Mouse (Mus musculus) thymus, postnatal 25 days (tissue): ENCODE measurements around the gene Snx17.

Experiments
- DNase-seq: peaks from one replicate; pipeline ENCODE4 v3.0.0; 2022

The Snx17 gene

DNA sequence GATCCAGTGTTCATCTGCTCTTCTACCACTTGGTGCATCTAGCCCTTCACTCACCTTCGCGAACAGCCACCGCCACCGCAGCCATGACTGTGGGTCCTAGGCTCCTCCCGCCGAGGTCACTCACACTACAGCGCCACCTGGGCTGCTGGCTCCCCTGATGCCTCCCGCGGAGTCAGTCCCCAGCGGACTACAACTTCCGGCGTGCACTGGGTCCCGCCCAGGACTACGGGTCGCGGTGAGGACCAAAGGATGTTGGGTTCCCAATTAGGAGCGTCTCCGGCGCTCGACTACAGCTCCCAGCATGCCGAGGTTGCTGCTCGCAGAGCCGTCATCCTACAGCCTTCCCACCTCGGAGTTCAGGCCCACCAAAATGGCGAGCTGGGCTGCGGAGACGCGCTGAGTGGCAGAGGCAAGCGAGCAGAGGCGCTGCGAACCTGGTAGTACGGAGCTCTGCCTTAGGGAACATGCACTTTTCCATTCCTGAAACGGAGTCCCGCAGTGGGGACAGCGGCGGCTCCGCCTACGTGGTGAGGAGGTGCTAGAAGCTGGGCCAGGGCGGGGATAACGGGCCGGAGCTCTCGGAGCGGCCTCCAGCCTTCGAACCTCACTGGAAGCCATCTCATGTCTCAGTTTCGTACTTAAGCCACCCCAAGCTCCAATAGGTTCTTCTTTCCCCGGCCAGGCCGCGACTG lies at the start of gene Snx17, which contains the start of gene Eif2b4:
Gene Snx17, plus strand, starts transcription at position 289 of the 692 bp plus-strand sequence.
Gene Eif2b4, minus strand, starts transcription at position 492 of the 692 bp plus-strand sequence.
- peak; percentile 100 for DNase-seq

DNA sequence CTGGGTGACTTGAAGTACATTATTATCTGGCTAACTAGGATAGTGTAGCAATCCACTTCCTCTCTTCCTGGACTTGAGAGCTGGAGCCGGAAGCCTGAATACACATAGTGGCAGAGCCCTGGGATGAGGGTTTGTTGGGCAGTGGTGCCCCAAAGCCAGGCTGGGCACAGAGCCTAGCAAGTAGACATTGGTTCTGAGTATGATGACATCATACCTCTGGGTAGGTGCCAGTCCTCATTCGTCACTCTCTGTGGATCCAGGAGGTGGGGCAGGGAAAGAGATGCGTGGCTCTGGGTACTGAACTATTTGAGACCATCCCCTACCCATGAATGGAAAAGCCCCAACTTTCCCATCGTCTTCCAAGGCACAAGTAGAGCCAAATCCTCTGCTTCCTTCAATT lies 43.2 kb upstream of the Snx17 start:
- no peak for DNase-seq

- no peak for DNase-seq
Measured at GRCm38 (mm10) chr5:31151746-31152145, 41.3 kb upstream of the Snx17 start.

GRCm38 (mm10) chr5:31153516-31154151 lies 39.4 kb upstream of the Snx17 start:
- no peak for DNase-seq

DNA sequence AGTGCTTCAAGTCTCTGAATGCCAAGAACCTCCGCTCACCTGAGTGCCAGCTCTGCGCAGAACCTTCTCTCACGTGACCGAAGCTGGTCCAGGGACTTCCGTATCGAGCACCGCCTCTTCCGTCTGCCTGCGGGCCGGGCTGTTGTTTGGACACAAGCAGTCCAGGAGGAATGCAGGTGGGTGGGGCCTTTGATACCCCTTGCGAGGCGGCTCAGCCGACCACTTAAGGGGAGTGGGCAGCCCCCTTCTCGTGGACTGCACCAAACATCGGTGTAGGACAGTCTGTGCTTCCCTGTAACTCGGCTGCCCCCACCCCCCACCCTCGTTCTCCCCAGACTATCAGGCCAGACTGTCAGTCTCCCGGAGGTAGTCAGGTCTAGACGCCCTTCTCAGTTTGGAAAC lies 38.9 kb upstream of the Snx17 start, which contains the start of gene Mpv17:
Gene Mpv17, minus strand, starts transcription at position 100 of the 402 bp plus-strand sequence.
- DNase-seq = peak; percentile 76

DNA sequence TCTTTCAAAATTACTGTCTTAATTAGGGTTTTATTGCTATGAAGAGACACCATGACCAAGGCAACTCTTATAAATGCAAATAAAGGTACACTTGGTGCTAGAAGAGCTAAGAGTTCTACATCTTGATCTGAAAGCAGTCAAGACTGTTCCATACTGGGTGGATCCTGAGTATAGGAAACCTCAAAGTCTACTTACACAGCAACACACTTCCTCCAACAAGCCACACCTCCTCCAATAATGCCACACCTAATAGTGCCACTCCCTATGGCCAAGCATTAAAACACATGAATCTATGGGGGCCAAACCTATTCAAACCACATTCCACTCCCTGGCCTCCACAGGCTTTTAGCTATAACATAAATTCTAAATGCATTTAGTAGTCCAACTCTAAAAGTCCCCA lies 30.6 kb upstream of the Snx17 start:
- no peak for DNase-seq

DNA sequence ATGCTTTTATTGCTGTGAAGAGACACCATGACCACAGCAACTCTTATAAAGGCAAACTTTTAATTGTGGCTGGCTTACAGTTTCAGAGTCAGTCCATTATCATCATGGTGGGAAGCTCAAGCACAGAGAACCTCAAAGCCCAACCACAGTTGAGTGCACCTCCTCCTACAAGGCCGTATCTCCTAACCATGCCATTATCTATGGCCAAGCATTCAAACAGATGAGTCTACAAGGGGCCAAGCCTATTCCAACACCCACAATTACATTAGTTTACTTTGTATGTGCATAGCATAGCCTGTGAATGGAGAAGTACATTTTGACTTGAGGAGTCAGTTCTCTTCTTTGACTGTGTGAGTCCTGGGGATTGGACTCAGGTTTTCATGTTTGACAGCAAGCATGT lies 28.1 kb upstream of the Snx17 start:
- DNase-seq = no peak

GRCm38 (mm10) chr5:31168630-31169029 lies 24.4 kb upstream of the Snx17 start:
- DNase-seq = no peak

DNA sequence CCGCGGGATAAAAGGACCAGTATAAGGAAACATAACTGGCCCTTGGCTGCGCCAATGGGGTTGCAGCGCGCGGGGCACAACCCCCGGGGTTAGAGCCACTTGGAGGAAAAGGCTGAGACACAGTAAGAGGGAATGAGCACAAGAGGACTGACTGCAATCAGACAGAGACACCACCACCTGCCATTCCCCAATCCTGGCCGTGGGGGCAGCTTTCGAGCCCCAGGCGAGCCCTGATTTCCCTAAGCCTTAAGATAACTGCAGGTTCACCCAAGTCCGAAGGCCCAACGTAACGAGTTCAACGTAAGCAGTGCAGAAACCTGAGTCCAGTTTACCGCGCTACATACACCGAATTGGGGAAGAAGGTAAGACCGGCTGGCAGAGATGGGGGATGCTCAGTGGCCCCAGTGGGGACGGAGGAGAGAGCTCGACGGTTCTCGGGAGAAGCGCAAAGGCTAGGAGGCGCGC lies 13.7 kb upstream of the Snx17 start:
- no peak for DNase-seq

- DNase-seq = peak; percentile 94
Measured at GRCm38 (mm10) chr5:31179766-31180630, 13.0 kb upstream of the Snx17 start, which contains the start of the genes Gm29609 and Gtf3c2. Gene Gm29609, minus strand, starts transcription at chr5:31179911. Gene Gtf3c2, minus strand, starts transcription at chr5:31180144.

GRCm38 (mm10) chr5:31181183-31181770 lies 11.8 kb upstream of the Snx17 start:
- DNase-seq = no peak

DNA sequence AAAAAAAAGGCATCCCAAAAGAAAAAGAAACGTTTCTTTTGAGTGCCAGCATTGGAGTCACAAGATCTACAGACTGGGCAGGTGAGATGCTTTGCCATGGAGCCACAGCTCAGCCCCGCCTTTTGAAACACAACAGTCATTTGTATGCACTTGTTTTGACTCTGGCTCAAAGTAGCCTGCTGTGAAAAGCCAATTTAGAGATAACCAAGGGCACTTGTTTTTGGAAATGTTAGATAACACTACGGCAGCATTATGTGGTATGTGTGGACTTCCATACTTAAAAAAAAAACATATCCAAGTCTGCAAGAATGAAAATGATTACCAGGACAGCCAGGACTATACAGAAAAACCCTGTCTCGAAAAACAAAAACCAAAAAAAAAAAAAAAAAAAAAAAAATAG lies 9.3 kb upstream of the Snx17 start:
- no peak for DNase-seq

DNA sequence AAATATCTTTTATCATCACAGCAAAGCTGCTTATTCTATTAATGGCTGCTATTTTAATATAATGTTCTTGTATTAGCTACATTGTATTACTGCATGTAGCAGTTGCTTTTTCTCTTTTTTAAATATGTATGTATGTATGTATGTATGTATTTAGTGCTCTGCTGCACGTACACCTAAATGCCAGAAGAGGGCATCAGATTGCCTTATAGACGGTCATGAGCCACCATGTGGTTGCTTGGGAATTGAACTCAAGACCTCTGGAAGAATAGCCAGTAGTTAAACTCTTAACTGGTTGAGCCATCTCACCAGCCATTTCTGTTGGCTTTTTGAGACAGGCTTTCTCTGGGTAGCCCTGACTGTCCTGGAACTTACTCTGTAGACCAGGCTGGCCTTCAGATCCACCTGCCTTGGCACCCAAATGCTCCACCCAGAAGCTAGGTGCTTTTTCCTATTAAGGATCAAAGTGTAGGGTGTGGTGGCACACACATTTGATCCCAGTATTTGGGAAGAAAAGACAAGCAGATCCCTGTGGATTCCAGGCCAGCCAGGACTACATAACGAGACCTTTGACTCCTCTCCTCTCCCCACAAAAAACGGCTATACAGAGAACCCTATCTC lies 4.7 kb upstream of the Snx17 start:
- no peak for DNase-seq

DNA sequence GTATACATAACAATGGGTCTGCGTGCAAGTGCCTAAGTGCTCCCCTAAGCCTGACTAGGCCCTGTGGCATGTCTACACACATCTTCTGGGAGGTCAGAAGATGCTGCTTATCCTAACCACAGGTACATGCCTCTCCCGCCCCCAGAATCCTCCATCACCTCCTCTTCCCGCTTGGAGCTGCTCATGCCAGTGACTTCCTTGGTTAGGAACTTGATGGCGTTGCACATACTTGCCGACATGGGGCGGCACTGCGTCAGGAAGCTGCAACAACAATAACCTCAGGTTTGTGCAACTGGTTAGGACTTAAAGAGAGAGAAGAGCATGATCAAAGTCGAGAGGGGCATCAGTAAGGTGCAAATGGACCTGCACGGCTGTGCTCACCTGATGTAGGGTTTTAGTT lies 2.8 kb upstream of the Snx17 start:
- DNase-seq = no peak

- DNase-seq = no peak
Measured at GRCm38 (mm10) chr5:31192045-31192938, 735 bp upstream of the Snx17 start.

GRCm38 (mm10) chr5:31193631-31194281 lies 729 bp downstream of the Snx17 start:
- no peak for DNase-seq

DNA sequence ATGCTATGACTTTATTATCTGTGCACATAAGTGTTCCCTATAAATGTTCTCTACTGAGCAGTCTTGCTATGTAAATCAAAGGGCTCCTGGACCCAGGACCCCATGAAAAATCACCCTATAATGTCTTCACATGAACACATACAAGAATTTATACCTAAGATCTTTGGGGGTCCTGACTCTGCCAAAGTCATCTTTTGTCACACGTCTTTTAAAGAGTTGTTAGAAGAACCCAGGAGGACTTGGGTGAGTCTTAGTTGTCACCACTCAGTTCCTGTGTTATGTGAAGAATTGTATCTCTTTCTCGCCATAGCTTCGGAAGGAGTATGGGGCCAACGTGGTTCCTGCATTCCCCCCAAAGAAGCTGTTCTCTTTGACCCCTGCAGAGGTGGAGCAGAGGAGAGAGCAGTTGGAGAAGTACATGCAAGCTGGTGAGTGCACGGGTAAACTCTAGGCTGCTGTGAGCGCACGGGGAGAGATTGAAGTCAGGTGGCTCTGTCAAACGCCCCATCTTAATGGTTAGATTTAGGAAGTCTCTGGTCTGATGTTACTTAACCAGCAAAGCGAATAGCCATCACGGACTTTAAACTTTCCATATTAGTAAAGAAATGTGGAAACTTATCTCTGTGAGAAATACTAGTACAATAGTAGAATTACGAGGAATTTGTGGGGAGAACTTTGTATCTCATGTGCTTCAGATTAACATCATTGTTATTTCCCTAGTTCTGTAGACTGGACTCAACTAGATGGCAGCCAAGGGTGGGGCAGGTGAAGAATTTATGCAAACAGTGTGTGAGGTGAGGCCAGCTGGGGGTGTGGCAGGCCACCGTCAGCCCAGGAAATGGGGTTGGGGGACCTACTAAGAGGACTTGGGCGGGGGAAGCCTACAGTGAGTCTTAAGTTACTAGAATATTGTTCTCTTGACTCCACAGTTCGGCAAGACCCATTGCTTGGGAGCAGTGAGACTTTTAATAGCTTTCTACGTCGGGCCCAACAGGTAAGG lies 1.8 kb downstream of the Snx17 start:
- no peak for DNase-seq

- no peak for DNase-seq
Measured at GRCm38 (mm10) chr5:31195671-31196070, 2.6 kb downstream of the Snx17 start.

DNA sequence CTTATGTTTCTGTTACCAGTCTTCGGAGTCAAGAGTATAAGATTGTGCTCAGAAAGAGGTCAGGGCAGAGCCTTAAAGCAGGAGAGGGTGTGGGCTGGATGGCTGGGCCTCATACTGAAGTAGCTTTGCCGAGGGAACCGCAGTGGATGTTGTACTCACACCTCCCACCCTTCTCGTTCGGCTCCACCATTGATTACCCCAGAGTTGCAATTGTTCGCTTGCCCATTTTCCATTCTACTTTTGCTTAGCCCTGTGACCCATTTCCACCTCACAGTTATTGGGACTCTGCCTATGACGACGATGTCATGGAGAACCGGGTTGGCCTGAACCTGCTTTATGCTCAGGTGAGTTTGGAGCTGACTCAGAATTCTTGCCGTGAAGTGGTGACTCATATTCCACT lies 3.2 kb downstream of the Snx17 start:
- DNase-seq = no peak
